Mouse (Mus musculus) right cerebral cortex, postnatal 36 days (tissue): ENCODE measurements around the gene Gm21637.
"Not testable (repeated sequence)": the region's sequence is repeated elsewhere in the genome, so short reads cannot be mapped to it uniquely, and the experiment has no call there.

Source experiments
- DNase-seq, 2 experiments: peaks; one replicate each; pipeline ENCODE4 v3.0.0; 2022; ENCODE audit warnings: low spot score in 2 of 2, mixed read lengths in 1 of 2

The Gm21637 gene

DNA sequence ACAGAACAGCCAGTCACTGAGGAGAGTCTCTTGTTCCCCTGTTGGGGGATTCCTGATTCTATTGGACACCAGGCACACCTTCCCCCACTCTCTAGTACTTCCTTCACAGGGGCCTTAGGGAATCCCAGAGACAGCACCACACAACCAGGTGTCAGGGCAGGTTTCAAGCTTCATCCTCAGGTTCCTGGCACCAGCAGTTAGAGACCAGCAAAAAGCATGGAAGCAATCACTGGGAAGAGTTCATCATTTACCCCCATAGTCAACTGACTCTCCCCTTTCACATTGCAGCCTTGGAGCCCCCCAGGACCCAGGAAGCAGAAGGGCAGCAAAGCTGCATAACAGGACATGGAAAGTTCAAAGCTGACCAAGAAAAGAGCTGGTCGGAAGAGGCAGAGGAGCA, at the start of gene Gm21637:
Gene Gm21637, plus strand, starts transcription at position 301 of the 400 bp plus-strand sequence.
- DNase-seq = not testable (repeated sequence)
